Mouse (Mus musculus): Measurements from ENCODE around the gene Slc25a17.

DNA sequence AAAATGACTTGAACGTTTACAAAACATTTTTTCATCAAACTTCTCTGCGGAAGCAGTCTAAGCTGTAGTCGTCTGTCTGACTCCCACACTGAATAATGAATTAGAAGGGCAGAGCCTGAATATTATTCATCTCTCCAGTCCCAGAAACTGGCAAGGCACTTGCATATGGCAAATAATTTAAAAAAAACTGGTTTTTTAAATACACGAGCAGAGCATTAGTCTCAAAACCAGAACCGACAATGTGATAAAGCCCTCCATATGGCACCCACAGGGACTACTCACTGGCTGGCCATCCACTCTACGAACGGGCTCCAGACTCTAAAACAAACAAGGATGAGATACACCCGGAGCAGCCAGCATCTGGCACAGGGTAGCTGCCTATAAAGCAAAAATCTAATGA is 55.6 kb downstream of the Slc25a17 start:
- no peak for TF ChIP-seq CTCF (IDR thresholded peaks at IDR 0.05; ENCODE audit: borderline replicate concordance, extremely low read depth, insufficient read depth, insufficient read length)
- TF ChIP-seq POLR2A (IDR thresholded peaks at IDR 0.05; ENCODE audit: borderline replicate concordance, extremely low read depth, insufficient read depth, insufficient read length, poor library complexity, severe bottlenecking): no peak
